Mouse (Mus musculus) spleen, postnatal 4 days (tissue): ENCODE results near the gene Pibf1.
A peak's percentile ranks its signal among the peaks of the same experiment; 100 is the strongest.

Experiments used
- DNase-seq, 2 experiments: peaks; one replicate each; pipeline ENCODE4 v3.0.0; 2022; ENCODE audit warnings: low spot score in 2 of 2

The Pibf1 gene

GRCm38 (mm10) chr14:99266749-99267148 lies 167.5 kb downstream of the Pibf1 start:
- DNase-seq = no peak

- no peak for DNase-seq
Observed at GRCm38 (mm10) chr14:99274056-99274455, 174.8 kb downstream of the Pibf1 start.

DNA sequence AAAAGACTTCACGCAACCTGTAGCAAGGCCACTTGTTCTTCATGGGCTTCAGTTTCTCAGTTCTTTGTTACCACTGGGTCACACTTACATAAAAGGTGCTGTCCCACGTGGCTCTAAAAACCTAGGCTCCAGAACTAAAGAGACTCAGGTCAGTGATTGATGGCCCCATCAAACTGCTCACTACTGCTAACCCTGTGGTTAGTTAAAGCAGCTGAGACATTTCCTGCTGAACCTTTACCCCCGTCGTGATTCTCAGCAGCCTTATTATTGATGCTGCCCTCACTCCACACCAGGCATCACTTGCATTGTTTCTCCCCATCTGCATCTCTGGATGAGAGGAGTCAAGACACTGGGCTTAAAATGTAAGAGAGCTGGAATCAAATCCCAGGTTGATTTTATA lies 176.6 kb downstream of the Pibf1 start:
- DNase-seq = no peak

- DNase-seq = no peak
Observed at GRCm38 (mm10) chr14:99278312-99278711, 179.1 kb downstream of the Pibf1 start.

- DNase-seq = peak; percentile 35 to 68
Observed at GRCm38 (mm10) chr14:99278763-99279486, 179.7 kb downstream of the Pibf1 start.

- DNase-seq = no peak
Observed at GRCm38 (mm10) chr14:99280399-99280798, 181.2 kb downstream of the Pibf1 start.

DNA sequence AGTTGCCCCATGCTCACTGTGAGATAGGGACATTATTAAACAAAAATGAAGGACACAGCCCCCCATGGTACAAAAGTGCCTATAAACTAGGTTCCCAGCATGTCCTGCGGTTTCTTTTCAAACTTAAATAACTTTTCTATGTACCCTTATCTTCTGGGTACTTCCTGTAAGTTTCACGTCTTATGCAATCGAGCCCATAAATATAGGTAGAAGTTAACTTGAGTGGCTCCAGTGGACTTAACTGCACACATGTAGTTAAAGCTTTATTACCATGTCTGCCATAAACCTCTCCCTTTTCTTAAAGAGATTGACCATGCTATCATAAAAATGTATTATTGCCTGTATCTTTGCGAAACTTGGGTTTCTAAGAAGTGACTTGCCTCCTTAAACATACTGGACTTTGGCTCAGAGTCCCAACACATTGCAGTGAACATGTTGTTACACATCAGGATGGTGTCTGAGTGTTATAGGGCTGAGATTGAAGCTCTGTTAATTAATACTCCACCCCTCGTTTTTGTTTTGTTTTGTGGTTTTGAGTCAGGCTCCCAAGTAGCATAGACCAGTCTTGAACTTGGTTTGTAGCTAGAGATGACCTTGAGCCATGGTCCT lies 181.7 kb downstream of the Pibf1 start:
- DNase-seq = no peak

DNA sequence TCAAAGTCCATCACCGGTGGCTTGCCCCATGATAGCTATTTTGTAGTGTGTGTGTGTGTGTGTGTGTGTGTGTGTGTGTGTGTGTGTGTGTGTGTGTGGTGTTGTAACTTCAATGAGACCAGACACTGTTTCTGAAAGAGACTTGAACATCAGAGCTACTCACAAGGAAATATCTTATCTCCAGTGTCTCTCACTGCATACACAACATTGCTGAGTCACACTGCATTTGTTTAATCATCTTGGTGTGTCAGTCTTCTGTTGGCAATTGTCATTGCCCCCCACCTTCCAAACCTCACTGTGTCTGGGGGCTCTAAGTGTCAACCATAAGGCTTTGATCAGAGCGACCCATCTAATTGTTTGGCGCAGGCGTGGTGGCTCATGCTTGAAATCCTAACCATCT lies 186.3 kb downstream of the Pibf1 start:
- no peak for DNase-seq

DNA sequence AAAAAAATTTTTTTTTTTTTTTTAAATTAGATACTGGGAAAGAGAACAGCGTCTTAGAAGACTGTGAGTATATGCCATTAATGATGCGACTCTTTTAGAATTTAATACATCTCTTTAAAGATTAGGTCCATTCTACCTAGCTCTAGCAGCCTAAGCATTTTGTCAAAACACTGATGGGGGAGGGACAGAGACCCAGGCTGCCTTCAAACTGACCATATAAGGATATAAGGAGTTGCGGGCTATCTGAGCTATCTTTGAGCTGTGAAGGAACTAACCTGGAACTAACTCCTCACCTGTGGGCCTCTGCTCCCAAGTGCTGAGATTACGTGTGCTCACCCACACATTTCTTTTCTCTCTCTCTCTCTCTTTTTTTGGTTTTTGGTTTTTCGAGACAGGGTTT lies 193.0 kb downstream of the Pibf1 start:
- no peak for DNase-seq

DNA sequence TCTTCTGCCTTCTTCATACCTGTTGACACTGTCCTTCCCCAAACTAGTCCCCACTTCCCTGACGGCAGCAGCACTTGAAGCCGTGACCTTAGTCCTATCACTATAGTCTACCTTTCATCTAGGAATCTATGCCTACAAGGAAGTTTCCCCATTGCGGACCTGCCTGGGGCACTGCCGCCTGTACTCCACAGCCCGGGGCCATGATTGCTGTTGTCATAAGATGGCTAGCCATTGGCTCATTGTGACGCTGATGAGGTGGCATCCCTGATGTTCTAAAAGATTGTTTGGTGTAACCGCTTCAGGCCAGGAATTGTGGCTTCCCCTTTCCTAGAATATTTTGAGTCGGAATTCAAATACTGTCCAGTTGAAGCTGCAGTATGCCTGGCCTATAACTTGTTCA lies 195.2 kb downstream of the Pibf1 start:
- no peak for DNase-seq

DNA sequence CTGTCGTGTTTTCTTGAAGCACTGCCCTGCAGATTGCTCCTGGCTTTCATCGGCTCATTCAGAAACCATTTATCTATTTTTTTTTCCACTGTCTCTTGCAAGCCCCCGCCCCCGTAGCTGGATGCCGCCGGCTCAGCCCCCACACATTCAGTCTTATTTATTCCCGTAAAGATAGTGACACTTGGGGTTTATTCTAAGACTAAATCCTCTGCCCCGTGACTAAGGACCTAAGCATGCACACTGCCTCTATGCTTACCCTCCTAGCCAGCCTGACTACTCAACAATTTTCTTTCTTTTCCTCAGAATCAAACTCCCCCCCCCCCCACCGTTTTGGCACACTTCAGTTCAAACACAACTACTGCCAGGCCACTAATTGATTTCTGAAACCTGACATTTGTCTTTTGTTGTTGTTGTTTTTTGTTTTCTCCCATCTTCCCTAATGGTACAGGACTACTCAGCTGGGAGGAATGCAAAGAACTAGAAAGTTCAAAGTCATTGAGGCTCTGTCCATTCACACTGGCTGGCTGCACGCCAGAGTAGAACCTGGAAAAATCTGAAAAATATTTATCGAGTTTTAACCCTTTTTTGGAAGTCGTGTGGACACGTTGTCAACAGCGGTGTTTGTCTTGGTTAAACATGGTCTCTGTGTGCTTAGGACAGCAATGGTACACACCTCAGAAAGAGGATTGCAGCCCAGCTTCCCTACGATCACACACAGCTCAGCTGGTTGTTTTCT lies 196.6 kb downstream of the Pibf1 start:
- DNase-seq = no peak

DNA sequence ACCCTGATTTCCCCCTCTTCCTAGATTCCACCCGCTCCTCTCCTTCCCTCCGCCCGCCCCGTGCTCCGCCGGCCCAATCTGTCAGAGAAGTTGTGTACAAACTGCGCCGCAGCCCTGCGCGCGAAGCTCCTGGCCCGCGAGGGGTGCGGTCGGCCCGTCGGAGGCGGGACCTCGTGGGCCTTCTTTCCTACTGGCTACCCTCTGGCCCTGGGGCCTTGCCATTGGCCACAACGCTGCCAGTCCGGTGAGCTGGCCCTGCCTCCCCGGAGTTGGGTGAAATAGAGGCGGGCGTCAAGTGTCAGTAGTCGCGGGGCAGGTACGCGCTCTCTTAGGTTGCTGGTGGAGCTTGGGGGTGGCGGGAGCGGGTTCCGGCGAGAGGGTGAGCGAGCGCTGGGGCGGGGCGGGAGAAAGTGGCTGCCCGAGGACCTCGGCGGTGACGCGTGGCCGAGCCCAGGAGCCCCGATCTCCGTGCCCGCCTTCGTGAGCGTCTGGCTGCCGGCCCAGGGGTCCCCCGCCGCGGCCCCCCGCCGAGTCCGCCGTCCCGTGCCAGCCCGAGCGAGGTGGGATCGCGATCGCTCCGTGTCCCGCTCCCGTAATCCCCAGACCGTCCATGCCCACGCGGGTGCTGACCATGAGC lies 199.3 kb downstream of the Pibf1 start, which contains the start of gene Klf5:
Gene Klf5 (plus strand): TSS at position 307 of the 637 bp plus-strand sequence.
- peak; percentile 90 to 93 for DNase-seq

DNA sequence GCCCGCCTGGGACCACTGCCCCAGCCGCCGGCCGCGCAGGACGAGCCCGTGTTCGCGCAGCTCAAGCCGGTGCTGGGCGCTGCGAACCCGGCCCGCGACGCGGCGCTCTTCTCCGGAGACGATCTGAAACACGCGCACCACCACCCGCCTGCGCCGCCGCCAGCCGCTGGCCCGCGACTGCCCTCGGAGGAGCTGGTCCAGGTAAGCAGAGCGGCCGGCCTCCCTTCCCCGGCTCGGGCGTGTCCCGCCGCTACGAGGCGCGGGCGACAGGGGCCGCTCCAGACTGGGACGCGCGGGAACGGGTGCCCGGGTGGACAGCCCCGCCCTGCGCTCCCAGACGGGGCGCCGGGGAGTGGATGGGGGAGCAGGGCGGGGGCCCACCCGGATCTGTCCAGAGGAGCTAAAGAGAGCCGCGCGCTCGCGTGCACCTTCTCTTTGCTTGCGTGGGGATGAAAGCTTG lies 199.8 kb downstream of the Pibf1 start:
- peak; percentile 64 to 82 for DNase-seq

GRCm38 (mm10) chr14:99299701-99300191 lies 200.5 kb downstream of the Pibf1 start:
- no peak for DNase-seq

DNA sequence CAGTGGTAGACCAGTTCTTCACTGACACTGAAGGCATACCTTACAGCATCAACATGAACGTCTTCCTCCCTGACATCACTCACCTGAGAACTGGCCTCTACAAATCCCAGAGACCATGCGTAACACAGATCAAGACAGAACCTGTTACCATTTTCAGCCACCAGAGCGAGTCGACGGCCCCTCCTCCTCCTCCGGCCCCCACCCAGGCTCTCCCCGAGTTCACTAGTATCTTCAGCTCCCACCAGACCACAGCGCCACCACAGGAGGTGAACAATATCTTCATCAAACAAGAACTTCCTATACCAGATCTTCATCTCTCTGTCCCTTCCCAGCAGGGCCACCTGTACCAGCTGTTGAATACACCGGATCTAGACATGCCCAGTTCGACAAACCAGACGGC lies 202.2 kb downstream of the Pibf1 start:
- no peak for DNase-seq
